Mouse (Mus musculus) T-helper 2 cell (primary cell): ENCODE measurements around the gene Shtn1.

Experiments
- in situ Hi-C: fragments of 300-600 bp; cut with MboI, MseI; formaldehyde crosslinking; loops from one replicate; pipeline ENCODE4 v1.15.1; 2025; ENCODE audit warnings: high pct_unique_total_duplicates

The Shtn1 gene

DNA sequence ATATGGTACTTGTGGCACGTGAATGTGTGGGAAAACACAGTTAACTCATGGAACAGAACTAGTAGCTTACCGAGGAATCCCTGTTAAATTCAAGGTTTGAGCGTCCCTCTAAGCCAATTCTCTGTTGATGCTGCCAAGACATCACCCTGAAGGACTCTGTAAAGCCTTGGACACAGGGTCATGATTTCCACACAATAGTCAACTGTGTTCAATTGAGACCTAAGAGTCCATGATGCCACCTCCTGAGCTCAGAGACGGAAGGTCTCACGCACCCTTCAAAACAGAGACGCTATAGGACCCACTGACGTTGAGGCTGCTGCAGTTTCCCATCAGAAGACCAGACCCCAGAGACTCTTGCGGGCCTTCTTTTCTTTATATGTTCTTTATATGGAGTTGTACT is 101.8 kb downstream of the Shtn1 start:
- in situ Hi-C loops: no loop called here

DNA sequence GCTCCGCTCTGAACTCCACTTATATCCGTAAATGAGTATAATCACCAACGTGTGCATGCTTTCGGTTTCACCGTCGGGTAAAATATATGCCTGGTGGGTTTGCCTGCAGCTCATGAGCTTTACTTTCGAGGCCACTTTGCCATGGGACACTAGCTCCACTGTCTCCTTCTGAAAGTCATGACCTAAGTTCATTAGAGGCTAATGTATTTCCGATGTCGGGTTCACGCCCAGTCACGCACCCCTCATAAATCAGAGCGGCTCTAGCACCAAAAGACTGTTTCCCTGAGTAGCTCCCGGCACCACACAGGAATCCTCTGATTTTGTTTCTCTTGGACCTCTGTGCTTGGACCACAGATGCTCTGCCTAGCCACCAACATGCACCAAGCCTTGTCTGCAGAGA is 105.1 kb downstream of the Shtn1 start:
- in situ Hi-C loops: no loop called here

DNA sequence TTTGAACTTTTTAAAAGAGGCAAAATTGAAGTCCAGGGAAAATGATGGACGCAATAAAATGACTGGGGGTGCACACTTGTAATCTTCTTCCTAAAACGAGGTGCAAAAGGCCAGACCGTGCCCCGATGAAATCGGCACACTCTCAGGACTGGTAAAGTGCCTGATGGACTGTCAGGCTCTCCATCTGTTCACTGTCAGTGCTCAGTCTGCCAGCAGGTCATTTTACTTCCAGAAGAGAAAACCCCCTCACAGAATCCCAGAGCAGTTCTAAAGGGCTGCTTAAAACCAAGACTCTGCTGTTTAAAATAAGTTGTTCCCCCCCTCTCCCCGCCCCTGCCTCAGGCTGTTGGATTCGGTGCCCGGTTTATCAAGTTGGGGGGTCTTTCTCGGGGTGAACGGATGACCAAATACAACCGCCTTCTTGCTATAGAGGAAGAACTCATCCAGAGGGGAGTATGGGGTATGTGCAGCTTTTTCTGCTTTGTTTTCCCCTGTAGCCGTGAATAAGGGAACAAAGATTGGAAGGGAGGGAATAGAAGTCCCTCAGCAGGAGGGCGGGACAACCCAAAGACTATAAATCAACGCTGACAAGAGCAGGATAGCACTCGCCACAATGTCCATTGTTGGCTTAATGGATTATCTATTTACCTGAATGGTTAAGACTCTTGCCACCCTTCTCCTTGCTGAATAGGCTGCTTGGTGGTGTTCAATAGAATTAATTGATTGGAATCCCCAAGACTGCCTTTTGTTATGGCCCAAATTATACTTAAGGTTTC is 107.0 kb downstream of the Shtn1 start:
- in situ Hi-C loops: loop anchor here (5.0 kb wide), 1 partner anchor 48 kb away; no protein-coding TSS in a partner anchor

DNA sequence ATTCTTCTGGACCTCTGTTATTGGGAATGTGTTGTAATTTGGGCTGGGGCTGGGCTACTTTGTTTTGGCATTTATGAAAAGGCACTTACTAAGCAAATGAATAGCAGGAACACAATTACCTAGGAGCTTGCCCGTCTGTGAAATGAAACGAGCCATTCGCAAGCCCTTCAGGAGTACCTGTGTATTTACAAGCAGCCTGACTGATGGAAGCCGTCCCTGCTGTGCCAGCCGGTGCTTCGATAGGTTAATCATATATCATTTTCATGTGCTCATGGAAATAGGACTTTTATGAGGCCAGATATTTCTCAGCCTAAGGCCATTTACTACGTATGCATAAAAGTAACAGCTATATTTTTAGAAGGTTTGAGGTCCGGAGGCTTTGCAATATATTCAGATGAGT is 112.9 kb downstream of the Shtn1 start:
- in situ Hi-C loops: loop anchor here (5.0 kb wide), 1 partner anchor 51 kb away; no protein-coding TSS in a partner anchor

GRCm38 (mm10) chr19:58954779-58955178 is 121.1 kb downstream of the Shtn1 start:
- in situ Hi-C loops: no loop called here

GRCm38 (mm10) chr19:58952236-58952635 is 123.7 kb downstream of the Shtn1 start:
- in situ Hi-C loops: no loop called here

GRCm38 (mm10) chr19:58951521-58951920 is 124.4 kb downstream of the Shtn1 start:
- in situ Hi-C loops: no loop called here

- in situ Hi-C loops: no loop called here
Observed at GRCm38 (mm10) chr19:58945959-58946358, 129.9 kb downstream of the Shtn1 start.

DNA sequence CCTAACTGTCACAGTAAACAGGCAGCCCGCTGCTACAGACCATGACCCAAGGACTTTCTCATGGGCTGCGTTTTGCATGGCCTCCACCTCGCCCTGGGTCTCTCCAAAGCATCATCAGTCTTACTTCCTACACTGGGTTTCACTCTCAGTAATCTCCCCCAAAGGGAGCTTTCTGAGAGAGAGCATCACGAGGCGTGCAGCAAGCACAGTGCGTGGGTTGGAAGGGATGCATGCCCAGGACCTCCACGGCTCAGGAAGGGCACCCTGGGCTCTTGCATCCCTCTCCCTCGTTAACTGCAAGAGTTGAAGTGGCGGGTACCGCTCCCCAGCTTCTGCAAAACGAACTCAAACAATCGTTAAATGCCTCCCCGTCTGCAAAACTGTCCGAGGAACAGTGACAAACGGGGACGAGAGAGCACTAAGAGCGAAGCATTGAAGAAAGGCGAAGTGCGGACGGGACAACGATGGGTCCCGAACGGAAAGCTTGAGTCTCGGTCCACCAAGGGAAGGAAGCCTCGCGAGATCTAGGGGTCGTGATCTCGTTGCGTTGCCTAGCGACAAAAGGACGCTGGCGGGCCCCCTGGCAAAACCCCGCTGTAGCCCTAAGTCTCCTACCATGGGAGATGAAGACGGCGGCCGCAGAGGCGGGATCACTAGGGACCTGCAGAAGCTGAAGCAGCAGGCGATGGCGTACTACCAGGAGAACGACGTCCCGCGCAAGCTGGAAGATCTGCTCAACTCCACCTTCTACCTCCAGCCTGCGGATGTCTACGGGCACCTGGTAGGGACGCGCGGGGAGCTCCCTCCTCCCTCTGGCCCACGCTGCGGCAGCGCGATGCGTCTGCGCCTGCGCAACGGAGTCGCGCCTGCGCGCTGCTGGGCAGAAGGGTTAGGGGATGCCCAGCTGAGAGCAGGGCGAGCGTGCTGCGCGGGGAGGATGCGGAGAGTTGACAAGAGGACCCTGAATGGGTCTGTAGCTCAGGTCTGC is 132.8 kb downstream of the Shtn1 start, which contains the start of the genes Eno4 and Hspa12a:
Eno4 (plus strand) TSS at position 585 of the 988 bp plus-strand sequence.
Hspa12a (minus strand) TSS at position 814 of the 988 bp plus-strand sequence.
- in situ Hi-C loops: no loop called here

DNA sequence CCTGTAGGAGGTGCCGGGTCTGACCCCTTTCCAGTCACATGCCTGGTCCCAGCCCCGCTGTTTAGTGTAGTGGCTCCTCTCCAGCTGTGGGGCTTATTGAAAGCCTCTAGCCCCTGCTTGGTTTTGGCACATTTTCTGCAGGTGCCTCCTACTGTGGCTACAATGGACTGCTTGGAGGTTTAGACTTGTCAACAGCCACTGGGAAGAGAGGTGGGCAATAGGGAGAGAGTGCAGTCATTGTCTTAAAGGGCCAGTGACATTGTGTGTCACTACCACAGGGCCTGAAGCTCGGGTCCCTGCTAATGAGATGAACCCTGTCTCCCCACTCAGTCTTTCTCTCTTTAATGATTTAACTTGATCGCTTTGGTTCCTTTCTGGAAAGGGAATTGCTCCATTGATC is 142.8 kb downstream of the Shtn1 start:
- in situ Hi-C loops: no loop called here

GRCm38 (mm10) chr19:58931081-58931800 is 144.7 kb downstream of the Shtn1 start:
- in situ Hi-C loops: no loop called here
